Mouse (Mus musculus) lung, postnatal 36 days (tissue): ENCODE measurements at regions not wholly inside any gene's neighbourhood (a gene's known extent, or its start where the extent isn't known, plus 50 kb on each side); places are given as distances from the start of the nearest gene placed in this dataset.

ENCODE experiments used
- DNase-seq: peaks from one replicate; pipeline ENCODE4 v3.0.0; 2022; ENCODE audit warnings: mixed read lengths

DNA sequence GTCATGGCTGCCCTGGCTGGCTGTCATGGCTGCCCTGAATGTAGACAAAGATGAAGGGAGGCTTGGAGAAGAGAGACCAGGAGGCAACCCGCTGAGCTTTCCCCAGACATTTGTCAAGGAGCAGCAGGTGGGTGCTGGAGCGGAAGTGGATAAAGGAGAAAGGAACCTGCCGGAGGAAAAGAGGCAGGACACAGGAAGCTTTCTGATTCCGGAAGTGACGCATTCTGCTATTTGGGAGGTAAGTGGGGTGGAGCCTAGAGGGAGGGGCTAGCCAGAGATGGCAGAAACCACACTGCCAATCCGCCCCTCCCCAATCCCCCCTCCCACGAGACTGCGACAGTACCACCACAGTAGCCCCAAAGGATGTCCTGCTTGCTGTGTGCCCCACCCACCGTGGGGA is 80.1 kb downstream of the Gm572 start:
- no peak for DNase-seq

DNA sequence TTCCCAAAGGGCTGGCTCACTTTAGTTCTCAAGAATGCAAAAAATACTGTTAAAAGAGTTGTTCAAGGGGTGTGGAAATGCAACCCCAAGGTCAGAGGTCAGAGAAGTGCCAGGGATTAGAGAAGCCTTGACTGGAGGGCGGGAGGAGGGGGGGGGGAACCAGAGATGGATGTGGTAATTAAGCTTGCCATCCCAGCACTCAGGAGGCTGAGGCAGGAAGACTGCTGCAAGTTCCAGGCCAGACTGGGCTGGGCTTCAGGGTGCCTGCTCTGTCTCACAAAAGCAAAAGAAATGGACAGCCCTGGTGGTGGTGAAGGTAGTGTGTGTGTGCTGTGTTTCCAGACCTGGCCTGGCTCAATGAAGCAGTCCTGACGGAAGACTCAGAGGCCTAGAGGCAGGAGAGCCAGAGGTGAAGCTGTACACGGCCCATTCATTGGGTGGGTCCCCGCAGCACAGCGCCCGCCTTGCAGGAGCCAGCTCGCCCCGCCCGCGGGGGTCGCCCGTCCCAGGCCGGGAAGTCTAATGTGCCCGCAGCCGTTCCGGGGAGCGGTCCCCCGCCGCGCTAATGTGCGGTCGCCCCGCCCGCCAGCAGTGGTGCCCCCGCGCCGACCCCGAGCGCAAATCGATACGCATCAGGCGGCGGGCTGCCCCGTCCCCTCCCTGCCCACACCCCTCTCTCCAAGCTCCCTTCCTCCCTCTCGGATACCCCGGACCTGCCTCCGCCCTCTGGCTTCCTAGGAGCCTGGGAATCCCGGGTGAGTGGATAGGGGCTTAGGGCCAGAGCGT is 80.1 kb upstream of the Casz1 start:
- no peak for DNase-seq

DNA sequence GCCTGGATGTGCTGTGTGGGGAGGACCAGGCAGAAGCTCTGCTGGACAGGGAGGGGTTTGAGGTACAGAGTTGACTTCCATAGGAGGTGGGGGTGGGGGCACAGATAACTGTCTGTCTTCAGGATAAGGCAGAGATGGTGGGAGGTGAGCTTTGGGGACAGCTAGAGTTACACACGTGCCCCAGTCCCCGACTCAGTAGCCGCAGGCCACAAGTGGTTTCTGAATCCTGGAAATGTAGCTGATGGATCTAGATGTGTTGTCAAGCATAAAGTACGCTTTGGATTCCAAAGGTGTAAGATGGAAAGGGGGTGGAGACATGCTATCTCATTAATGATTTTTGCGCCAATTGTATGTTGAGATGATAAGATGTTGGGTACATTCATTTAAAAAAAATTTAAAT is 75.4 kb upstream of the Casz1 start:
- DNase-seq = no peak

DNA sequence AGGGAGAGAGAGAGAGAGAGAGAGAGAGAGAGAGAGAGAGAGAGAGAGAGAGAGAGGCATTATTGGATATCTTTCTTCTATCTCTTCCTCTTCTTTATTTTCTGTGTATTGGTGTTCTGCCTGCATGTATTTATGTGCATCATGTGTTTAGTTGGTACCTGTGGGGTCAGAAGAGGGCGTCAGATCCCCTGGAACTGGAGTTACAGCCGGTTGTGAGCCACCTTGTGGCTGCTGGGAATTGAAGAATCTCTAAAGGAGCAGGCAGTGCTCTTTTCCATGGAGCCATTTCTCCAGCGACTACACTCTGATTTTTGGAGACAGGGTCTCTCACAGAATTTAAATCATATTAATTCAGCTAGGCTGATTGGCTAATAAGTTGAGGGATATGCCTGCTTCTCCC is 72.6 kb upstream of the Casz1 start:
- no peak for DNase-seq

DNA sequence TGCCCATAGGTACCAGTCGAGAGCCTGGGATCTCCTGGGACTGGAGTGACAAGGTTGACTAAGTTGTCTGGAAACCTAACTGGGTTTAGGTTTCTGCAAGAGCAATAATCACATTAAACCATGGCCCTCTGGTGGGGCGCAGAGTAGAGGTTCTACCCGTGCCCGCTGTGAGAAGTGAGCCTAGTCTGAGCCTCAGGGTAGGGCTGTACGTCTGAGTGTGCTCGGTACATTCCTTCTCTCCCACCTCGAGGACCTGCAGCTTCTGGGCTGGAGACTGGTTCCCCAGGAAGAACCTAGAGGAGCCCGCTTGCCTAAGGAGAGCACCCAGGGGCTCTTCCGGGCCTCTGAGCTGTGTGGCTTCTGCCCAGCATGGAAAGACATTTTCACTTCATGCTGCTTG is 70.2 kb upstream of the Casz1 start:
- DNase-seq = peak; percentile 3

DNA sequence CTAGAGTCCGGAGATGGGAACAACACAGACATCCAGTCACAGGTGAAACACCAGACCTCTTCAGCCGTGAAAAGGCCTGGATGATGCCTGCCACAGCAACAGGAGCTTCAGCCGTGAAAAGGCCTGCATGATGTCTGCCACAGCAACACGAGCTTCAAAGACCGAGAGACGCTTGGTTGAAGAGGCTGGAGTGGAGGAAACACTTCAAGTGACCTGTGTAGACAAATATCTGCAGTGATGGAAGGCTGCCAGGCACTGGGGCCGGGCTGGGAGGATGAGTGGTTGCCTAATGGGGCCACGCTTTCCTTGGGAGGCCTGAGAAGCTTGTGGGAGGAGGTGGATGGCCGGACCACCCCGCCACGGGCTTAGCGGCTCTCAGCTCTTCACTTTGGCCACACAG is 69.7 kb upstream of the Casz1 start:
- DNase-seq = peak; percentile 89

DNA sequence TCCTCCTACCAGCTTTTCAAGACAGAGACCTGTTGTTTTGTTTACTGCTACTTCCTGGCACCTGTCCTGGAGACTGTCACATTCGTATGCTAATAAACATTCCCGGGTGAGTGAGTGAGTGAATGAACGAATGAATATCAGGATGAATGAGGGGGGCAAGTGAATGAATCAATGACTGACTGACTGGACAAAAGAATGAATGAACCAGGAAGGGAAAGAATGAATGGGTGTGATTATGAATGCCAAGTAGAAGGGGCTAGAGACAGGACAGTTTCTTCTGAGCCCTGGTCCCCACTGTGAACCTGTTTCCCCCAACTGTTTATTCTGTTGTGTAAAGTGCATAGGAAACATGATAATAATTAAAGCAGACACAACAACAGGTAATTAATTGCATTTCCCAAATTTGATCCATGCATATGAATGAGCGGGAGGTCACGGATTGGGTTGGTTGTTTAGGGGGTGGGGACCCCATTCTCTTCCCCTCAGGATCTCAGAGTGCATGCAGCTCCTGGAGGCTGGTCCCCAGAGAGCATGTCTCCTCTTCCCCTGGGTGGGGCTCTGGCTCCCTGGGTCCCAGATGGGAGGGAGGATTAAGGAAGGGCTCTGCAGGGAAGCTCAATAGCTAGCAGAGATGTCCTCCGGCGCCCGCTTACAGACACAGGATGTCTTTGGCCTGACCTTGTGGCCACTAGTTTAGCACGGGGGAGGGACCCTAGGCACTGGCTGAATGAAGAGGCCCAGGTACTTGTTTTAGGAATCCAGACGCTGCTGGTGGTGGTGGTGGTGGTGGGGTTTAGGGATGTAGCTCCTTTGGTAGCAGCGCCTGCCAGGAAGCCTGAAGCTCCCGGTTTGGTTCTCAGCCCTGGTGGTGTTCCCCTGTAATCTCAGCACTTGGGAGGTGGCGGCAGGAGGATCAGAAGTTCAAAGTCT is 65.4 kb upstream of the Casz1 start:
- DNase-seq = no peak

DNA sequence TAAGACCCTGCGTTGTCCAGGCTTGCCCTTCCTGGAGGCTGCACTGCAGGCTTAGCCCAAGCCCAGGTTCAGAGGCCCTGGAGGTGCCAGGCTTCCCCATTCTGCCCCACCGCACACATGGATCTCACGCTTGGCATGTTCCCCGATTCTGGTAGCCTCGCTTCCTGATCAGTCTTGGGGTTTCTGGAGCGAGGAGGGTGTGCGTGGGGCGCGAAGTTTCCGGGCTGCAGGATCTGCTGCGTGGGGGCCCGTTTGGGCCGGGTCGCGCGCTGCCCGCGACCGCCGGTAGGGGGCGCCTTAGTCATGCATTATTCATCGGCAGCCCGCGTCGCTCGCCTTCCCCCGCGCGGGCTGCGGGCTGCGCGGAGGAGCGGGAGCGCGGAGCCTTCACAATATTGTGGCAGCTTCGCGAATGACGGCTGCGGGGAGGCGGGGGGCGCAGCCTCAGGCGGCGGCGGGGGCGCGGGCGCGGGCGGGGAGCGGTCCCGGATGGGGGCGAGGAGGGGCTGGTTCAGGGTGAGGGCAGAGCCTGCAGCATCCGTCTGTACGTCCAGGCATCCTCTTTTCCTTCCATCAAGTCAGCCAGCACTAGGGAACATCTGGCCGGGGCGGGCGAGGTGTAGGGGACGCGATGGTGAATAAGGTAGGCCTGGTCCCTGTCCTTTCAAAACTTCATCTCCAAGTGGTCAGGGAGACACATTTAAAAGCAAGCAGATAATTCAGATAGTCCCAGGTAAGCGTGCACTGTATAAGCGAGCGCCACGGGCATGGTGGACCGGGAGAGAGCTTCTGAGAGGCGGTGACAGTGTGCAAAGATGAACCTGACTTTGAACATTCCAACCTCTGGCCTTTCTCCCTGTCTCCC is 61.4 kb upstream of the Casz1 start:
- DNase-seq = peak; percentile 78

DNA sequence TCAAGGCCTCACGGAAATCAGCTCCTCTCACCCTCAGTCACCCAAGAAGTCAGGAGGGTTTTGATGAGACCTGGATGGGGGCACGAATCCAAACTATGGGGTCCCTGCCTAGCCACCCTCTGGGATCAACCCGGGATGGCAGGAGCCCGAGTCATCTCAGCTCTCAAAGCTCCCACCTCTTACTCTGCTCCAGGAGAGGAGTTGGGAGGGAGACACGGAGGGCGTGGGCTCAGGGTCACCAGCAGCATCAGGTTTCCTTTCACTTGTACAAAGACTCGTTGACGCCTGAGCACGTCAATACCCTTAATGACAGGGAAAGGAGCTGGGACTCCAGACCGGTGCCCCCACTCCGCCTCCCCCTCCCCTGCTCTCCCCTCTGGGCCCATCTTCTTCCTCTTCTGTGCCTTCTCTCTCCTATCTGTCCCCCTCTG is 60.8 kb upstream of the Casz1 start:
- DNase-seq = no peak

DNA sequence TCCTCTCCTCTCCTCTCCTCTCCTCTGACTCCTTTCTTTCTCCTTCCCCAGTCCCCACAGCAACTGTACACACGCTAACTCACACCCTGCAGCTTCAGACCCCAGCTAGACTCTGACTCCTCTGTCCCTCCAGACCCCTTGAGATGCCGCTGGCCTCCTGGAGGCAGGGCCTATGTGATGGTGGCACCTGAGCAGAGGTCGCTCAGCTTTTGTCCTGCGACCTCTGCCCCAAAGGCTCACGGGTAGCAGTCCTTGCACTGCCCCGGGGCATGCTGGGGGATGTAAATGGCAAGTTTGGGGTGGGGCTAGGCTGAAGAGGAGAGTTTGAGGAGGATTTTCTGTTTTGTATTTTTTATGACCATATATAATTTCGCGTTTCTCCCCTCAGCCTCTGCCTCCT is 60.2 kb upstream of the Casz1 start:
- no peak for DNase-seq

DNA sequence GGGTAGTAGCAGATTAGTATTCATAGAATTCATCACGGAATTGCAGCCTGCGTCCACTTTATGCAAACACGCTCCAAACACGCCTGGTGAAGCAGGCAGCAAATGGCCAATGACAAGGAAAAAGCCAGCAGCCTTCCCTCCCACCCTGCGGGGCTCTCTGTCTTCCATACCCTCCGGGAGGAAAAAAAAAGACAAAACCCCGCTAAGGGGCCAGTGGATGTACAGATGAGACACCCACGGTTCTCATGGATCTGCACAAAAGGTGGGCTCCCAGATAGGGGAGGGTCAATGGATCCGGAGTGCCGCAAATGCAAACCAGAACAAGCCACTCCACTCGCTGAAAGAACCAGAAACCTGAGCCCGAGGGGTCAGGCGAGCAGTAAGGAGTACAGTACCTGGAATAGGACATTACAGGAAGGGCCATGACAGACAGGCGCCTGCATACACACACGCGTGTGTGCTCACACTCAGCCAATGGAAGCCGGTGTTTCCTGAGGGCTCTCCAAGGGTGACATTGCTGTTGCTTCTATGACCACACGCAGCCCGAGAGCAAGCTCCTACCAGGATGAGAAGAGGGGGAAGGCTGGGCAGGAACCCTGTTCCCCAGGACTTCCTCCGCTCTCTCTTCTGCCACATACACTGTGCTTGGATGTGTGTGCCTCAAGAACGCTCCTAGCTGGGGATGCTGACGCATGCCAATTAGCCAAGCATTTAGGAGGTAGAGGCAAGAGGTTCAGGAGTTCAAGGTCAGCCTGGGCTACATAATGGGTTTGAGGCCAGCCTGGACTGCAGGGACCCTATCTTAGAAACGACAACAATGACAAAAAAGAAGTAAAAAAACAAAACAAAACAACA is 57.5 kb upstream of the Casz1 start:
- DNase-seq = no peak

DNA sequence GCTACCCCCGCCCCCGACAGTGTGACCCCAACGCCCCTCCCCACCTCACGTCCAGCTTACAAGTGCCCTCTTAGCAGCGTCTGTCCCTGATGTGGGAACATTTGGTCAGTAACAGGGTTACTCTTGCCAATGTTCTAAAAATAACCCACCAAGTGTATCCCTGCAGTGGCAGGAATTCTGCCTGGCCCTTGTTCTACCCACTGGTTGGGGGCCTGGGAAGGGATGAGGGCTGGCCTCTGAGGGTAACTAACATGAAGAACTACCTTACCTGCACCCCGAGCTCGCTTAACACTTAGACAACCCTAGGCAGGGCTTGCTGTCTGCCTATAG is 56.9 kb upstream of the Casz1 start:
- DNase-seq = no peak

DNA sequence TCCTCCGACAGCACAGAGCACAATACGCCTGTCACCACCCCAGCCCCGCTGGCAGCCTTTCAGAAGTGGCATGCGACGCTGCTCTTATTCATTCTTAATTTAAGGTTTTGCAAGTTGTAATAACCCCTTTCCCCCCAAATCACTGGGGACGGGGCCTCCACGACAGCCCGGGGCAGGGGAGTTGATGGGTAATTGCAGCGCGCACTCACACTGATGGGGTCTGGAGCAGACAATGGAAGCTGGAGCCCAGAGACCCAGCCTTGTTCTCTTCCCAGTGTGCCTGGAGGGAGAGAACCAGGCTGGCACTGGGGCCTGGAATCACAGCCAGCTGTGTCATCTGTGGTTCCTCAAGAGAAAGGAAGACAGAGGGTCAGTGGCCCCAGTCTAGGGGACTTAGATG is 54.2 kb upstream of the Casz1 start:
- DNase-seq = no peak

DNA sequence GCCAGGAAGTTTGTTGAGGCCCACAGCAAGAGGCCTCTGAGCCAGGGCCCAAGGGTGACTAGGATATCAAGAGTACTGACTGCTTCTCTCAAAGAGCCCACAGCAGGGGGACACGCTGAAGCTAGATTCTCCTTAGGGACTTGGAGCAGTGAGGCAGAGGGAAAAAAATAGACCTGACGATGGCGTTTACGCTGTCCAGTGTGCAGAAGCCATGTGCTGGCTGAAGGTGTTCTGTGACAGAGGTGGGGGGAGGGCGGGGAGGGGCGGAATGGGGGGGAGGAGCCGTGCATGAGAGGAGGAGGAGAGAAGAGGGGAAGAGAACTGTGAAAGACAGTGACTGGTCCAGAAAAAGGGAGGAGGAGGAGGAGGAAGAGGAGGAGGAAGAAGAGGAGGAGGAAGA is 52.6 kb upstream of the Casz1 start:
- no peak for DNase-seq

DNA sequence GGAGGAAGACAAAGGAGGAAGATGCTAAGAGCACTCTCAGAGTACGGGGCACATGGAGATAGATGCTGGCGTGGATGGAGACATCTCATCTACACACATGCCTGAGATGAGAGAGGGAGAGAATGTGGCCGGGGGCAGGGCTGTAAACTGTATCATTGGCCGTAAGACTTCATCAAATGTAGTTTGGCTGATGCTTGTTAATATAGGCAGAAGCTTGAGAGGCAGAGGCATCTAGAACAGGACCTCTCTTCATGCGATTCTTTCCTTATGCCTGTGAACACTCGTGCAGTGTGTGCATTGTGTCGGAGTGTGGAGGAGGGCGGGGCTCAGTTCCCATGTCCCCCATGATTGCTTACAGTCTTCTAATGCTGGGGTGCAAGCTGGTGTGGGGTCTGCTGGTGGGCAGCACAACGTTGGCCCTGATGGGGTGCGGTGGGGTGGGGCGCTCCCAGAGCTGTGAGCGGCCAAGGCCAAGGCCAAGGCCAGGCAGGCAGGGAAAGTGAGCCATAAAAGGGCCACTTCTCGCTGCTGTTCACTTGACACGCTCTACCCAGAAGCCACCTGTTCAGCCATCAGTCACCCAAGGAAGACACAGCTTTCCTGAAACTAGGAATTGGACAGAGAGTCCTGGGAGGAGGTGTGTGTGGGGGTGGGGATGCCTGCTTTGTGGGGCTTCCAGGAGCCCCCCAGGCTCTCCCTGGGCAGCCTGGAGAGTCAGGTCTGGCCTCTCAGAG is 51.7 kb upstream of the Casz1 start:
- no peak for DNase-seq

DNA sequence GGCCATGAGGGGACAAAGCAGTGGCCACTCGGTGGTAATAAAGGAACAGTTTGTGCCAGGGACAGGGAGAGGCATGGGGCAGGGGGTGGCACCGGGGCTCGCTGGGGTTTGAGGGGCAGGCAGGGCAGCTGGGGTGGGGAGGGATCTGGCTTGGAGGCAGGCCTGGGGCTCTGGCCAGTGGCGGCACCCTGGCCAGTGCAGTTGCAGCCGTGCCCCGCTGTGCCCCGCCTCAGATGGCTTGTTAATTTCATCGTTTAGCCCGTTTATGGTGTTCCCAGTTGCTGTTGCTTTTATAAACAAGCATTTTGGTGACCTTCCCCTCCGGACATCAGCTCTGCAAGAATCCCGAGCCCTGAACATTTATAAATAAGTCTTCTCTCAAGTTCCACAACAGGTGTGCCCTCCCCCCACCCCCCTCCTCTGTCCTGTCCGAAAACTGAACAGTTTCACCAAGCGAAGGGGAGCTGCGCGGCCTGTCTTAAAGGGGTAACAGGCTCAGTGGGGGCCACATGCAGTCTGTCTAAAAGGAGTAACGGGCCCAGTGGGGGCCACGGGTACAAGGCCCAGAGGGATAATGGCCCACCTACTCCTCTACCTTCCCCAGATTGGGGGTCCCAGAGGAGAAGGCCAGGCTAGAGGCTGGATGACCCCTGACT is 51.0 kb upstream of the Casz1 start:
- DNase-seq = no peak

DNA sequence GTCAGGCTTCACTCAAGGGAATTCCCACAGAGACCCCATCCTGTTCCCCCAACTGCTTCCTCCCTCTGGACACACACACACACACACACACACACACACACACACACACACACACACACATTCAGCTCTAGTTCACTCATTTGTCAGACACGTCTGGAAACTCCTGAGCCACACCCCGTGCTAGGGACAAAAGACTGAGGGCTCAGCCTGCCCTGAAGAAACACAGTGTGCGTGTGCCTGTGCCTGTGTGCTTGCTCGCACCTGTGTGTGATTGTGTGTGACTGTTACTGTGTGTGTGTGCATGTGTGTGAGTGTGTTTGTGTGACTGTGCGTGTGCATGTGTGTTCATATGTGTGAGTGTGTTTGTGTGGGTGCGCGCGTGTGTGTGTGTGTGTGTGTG is 50.4 kb upstream of the Casz1 start:
- no peak for DNase-seq
